Mouse (Mus musculus) large intestine, adult 2 months (tissue): Measurements from ENCODE around the gene Plcb3. TPM values are rescaled to one million over a fixed set of nuclear protein-coding genes. Genes with fewer than 3 reads are reported as not detected.

Experiments used
- DNase-seq: peaks from one replicate; pipeline ENCODE4 v3.0.0-alpha.2; 2012; ENCODE audit warnings: low read depth, low spot score
- WGBS: fragments of 180-500 bp; shearing (Covaris S2); methylation state at CpG from one replicate; pipeline ENCODE4 v1.1.7; 2018; 5-methylcytosine and 5-hydroxymethylcytosine counted together
- polyA plus RNA-seq: library from polyadenylated mRNA; depleted of rRNA; stranded (reverse); fragments of >200 nt; gene quantifications from 2 replicates; pipeline ENCODE4 v1.2.3, GENCODE M21; 2012; rRNA removed

The Plcb3 gene
- polyA plus RNA-seq, 1 experiment = 383 TPM

GRCm38 (mm10) chr19:6909507-6910289, 66.6 kb downstream of the Plcb3 start, which contains the start of the genes Trmt112 and Prdx5:
Gene Trmt112 (plus strand): TSS chr19:6909698.
Gene Prdx5 (minus strand): TSS chr19:6910106.
- under 1% methylated on average over 65 of the region's 65 CpGs for WGBS
- peak; percentile 68 for DNase-seq

DNA sequence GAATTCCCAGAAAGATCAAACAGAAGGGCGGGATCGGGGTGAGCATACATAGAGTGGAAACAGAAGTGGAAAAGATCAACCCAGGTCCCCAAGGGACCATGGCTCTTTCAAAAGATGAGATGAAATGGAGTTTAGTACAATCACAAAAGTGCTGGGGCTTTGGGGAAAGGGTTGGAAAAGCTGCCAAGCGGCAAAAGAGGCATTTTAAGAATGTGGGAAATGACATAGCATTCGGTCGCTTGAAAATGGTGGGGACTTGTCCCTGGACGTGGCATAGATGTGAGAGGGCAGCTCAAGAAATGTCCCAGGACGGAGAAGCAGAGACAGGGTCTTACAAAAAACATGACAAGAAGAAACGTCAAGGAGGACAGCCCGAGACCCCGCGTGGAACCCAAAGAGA, 67.2 kb downstream of the Plcb3 start:
- 2% methylated on average over 11 of the region's 11 CpGs for WGBS
- DNase-seq = no peak

GRCm38 (mm10) chr19:6907811-6908540, 68.3 kb downstream of the Plcb3 start:
- WGBS = 78% methylated on average over 7 of the region's 7 CpGs
- no peak for DNase-seq

DNA sequence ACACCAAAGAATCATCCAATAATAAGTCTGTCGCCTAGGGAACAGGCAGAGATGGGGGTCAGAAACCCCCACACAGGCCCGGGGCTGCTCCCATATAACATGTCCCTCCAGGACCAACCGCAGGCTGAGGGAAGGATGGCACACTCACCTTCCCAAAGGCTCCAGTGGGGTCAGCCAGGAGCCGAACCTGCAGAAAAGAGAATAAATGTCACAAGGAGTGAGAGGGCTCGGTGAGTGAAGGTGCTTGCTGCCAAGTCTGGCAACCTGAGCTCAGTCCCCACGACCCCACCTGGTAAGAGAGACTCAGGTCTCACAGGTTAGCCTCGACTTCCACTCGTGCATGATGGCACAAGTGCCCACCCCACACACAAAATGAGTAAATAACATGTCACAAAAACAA, 69.2 kb downstream of the Plcb3 start:
- DNase-seq = no peak
- 90% methylated on average over 8 of the region's 8 CpGs for WGBS

- DNase-seq = no peak
- 69% methylated on average over 3 of the region's 3 CpGs for WGBS
These were observed 70.1 kb downstream of the Plcb3 start for GRCm38 (mm10) chr19:6906199-6906598.

DNA sequence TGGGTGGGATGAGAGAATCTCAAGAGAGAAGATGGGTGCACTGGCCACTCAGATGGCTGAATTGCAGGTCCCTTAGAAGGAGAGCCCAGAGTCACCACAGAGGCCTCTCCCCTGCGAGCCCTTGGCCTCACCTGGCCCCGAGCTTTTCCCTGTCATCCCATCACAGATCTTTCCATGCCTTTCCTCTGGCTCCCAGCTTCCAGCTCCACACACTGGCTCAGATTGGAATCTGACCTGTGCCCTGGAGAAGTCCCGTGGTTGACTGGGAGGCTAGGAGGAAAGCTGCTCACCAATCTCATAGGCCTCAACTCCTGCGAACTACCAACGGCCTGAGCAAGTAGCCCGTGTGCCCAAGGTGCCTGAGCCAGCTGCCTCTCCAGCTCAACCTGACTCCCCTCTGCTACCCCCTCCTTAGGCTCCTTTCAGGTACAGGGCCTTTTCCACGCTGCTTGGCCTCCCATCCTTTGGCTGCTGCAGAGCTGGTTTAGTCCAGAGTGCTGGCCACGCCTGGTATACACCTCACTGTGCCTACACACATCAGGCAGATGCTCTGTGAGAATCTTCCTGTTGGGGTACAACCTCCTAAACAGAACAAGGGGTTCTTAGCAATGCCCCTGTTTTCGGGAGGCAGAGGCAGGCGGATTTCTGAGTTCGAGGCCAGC, 70.6 kb downstream of the Plcb3 start:
- DNase-seq = no peak
- 89% methylated on average over 11 of the region's 11 CpGs for WGBS

GRCm38 (mm10) chr19:6904846-6905245, 71.4 kb downstream of the Plcb3 start:
- DNase-seq = no peak
- WGBS = 72% methylated on average over 2 of the region's 2 CpGs

DNA sequence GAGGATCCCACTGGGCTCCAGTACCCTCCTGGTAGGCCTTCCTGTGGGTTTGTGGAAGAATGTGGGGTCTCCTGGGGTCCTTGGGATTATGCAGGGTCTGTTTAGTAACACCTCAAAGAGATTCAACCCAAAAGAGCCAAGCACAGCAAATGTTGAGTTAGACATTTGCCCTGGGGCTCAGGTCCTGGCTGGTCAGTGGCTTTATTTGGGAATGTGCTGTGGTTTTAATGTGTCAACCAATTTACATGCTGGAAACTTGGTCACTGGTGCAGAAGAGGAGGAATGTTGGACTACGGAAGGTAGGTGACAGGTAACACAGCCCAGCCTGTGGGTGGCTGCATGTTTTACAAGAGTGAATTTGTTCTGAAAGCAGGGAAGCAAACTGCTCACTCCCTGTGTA, 73.2 kb downstream of the Plcb3 start:
- DNase-seq = no peak
- WGBS = 79% methylated on average over 1 of the region's 1 CpGs

Other genes starting within 250 kb of the Plcb3 start
- gene Rps6ka4, start 135.8 kb downstream of the Plcb3 start, polyA plus RNA-seq = 25.1 and 30.9 TPM in 2 replicates
- 6.7 and 11.6 TPM in 2 replicates for gene Ccdc88b, start 118.3 kb downstream of the Plcb3 start, polyA plus RNA-seq
- gene Trmt112, start 66.8 kb downstream of the Plcb3 start, polyA plus RNA-seq = 79.9 and 88.6 TPM in 2 replicates
- gene Prdx5, start 66.4 kb downstream of the Plcb3 start, polyA plus RNA-seq = 177 and 243 TPM in 2 replicates
- 175 and 234 TPM in 2 replicates for gene Esrra, start 54.7 kb downstream of the Plcb3 start, polyA plus RNA-seq
- 0.19 TPM in 1 of 2 replicates, not detected in the other for gene Catsperz, start 51.1 kb downstream of the Plcb3 start, polyA plus RNA-seq
- not detected in 2 replicates for gene Kcnk4, start 42.0 kb downstream of the Plcb3 start, polyA plus RNA-seq
- 78.2 and 105 TPM in 2 replicates for gene Bad, start 34.6 kb downstream of the Plcb3 start, polyA plus RNA-seq
- 63.3 and 70.7 TPM in 2 replicates for gene Gpr137, start 34.0 kb downstream of the Plcb3 start, polyA plus RNA-seq
- 98.4 and 98.9 TPM in 2 replicates for gene Ppp1r14b, start 1.5 kb downstream of the Plcb3 start, polyA plus RNA-seq
- 63.9 and 76.9 TPM in 2 replicates for gene Fkbp2, start 4.0 kb upstream of the Plcb3 start, polyA plus RNA-seq
- gene Vegfb, start 11.2 kb upstream of the Plcb3 start, polyA plus RNA-seq = 17.2 and 17.5 TPM in 2 replicates
- gene Dnajc4, start 16.1 kb upstream of the Plcb3 start, polyA plus RNA-seq = 44.6 and 46.9 TPM in 2 replicates
- gene Nudt22, start 19.6 kb upstream of the Plcb3 start, polyA plus RNA-seq = 59.3 and 68.1 TPM in 2 replicates
- 10.0 and 11.4 TPM in 2 replicates for gene Trpt1, start 19.7 kb upstream of the Plcb3 start, polyA plus RNA-seq
- 17.3 and 20.1 TPM in 2 replicates for gene Fermt3, start 43.0 kb upstream of the Plcb3 start, polyA plus RNA-seq
- 43.9 and 51.2 TPM in 2 replicates for gene Stip1, start 63.5 kb upstream of the Plcb3 start, polyA plus RNA-seq
- 19.2 and 22.4 TPM in 2 replicates for gene Macrod1, start 80.3 kb upstream of the Plcb3 start, polyA plus RNA-seq
- gene Flrt1, start 129.3 kb upstream of the Plcb3 start, polyA plus RNA-seq = 0.14 TPM in 2 replicates
- gene Otub1, start 229.8 kb upstream of the Plcb3 start, polyA plus RNA-seq = 117 and 118 TPM in 2 replicates
- 2,194 and 2,281 TPM in 2 replicates for gene Cox8a, start 241.1 kb upstream of the Plcb3 start, polyA plus RNA-seq